Mouse (Mus musculus) layer of hippocampus, postnatal 10 days (tissue): ENCODE measurements around the gene Xndc1. TPM values are rescaled to one million over a fixed set of nuclear protein-coding genes. Genes with fewer than 3 reads are reported as not detected.

ENCODE experiments used
- DNase-seq, 2 experiments: peaks; one replicate each; pipeline ENCODE4 v3.0.0; 2021; ENCODE audit warnings: low spot score in 2 of 2
- total RNA-seq, 2 experiments: library from RNA; stranded (reverse); gene quantifications; 2 replicates each; pipeline ENCODE4 v1.2.3; 2021

Xndc1 gene
- total RNA-seq, 2 experiments from 2014 or later: 23.2 to 23.6 TPM

DNA sequence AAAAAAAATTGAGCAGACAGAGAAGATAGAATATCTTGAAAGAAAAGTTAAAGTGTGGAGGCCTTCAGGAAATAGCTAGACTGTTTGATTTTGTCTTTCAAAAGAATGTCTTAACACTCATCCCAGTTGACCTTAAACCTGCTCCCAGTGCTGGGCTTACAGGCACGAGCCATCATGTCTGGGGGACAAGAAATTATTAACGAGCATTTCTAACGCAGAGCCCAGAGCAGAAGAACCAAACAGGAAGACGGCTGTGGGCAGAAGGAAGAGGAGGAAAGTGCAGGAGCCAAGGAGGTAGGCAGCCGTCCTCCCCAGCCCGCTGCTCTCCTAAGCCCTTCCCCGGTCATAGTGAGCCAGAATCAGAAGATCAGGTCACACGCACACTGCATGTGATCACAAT, 15.0 kb downstream of the Xndc1 start:
- no peak for DNase-seq

DNA sequence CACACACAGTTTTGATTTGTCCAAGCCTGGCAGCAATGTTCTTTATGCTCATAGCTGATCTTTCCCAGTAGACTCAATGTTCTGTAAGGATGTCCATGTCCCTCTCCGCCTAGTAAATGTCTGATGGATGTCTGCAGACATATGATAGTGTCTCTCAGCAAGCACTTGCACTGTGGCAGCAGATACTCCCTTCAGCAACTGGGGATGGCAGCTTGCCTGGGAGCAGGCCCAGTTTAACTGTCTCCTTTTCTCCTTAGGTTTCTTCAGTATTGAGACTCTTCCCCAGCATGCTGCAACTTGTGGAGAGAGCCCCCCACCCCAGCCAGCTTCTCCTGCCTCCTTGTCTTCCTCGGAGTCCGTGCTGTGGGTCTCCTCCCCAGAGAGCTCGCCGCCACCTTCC, 16.5 kb downstream of the Xndc1 start:
- no peak for DNase-seq

DNA sequence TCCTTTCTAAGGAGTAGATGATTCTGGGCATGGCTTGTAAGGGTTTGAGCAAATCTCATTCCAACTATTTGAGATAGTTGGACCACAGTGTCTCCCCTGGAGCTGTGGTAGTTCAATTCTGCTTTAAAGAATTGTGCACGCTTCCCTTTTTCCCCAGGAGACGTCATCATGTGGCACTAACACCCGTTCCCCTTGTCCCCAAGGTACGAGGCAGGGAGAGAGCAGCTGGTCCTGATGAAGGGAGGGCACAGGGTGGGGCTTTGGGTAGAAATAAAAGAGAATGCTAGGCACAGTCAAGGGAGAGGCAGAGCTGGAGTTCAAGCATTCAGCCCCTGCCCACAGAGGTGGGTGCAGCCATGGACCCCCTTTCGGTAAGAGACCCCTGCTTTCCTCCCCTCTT, 17.5 kb downstream of the Xndc1 start, which contains the start of gene Trpc2:
TSS of gene Trpc2 (plus strand) at position 301 of the 400 bp plus-strand sequence.
- DNase-seq: no peak

DNA sequence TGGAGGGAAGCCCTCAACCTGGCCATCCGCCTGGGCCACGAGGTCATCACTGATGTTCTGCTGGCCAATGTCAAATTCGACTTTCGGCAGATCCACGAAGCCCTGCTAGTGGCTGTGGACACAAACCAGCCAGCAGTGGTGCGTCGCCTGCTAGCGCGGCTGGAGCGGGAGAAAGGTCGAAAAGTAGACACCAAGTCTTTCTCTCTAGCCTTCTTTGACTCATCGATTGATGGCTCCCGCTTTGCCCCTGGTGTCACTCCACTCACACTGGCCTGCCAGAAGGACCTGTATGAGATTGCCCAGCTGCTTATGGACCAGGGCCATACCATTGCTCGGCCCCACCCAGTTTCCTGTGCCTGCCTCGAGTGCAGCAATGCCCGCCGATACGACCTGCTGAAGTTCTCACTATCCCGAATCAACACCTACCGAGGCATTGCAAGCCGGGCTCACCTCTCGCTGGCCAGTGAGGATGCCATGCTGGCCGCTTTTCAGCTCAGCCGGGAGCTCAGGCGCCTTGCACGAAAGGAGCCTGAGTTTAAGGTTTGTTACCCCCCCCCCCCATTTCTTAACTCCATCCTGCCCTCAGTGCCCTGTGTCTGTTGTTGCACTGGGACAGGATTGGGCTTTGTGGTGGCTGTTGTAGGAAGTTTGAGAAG, 18.9 kb downstream of the Xndc1 start:
- DNase-seq: no peak

DNA sequence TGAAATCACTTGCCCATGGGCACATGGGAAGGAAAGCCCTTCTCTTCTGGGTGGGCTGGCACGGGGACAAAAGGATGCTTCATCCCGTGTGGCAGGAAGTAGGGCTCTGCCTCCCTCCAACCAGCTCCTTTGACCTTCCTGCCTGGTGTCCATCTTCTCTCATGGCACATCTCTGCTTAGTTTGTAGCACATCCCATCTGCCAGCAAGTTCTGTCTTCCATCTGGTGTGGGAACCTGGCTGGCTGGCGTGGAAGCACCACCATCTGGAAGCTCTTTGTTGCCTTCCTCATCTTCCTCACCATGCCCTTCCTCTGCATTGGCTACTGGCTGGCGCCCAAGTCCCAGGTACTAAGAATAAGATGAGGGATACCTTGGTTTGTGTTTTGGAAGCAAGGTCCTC, 22.0 kb downstream of the Xndc1 start:
- DNase-seq: no peak

DNA sequence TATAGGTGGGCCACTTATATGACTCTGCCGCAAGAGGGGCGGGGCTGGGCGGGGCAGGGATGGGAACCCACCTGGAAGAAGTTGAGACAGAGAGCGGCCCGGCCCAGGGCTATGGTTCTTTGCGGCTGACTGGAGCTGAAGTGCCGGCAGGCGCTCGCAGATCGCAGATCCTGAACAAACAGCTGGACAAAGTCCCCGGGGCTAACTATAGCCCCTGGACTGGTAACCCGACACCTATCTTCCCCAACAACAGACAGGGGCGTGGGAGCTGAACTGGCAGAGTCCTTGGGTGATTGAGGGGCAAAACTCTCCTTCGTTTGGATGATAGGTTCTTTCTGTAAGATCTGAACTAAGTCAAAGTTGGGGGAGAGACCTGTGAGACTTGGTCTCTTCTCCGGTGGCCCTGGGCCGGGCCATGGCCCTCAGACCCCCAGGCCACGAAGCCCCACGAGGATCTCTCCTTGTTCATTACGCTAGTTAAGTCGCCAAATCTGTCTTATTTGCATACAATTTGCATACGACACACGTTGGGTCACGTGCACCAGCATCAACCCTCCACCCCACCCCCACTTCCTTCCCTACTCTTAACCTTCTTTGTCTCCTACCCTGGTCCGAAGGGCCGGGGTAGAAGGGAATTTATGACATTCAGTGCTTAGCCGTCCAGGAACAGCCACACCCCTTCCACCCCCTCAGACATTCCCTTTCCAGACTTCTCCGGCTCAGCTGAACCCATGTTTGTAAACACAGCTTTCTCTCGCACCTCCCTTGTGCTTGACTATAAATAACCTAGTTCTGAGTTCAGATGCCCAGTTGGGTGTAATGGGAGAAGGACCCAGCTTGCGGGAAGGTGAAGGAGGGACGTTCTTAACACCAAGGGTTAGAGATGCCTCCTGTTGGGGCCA, 34.7 kb downstream of the Xndc1 start:
- no peak for DNase-seq

DNA sequence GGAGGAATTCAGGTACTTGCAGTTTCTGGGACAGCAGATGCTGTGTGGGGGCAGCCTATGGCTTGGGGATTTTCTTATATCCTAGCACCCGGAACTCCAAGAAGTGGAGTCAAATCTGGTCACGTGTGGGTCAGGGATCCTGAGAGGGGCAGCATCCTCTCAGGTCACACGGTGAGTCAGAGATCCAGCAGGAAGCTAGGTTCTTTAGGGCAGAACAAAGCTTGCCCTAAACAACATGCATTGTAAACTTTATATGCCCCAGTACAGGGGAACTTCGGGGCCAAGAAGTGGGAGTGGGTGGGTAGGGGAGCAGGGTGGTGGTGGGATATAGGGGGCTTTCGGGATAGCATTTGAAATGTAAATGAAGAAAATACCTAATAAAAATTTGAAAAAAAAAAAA, 35.6 kb downstream of the Xndc1 start:
- no peak for DNase-seq

DNA sequence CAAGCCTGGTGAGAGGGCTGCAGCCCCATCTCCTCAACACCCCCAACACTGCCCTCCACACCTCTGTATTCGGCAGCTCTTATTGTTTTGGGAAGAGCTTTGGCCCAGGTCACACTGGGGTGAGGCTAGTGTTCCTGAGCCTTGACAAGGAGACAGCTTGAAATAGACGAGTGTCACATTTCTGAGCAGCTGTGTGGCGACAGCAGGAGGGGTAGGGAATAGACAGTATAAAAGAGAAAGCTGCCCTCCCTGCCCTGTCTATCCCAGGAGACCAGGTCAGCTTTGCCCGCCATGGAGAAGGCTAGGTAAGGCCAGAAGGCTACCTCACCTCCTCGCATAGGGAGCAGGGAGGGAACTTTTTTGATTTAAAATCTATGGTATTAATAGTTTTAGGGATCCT, 36.2 kb downstream of the Xndc1 start, which contains the start of gene Art1:
TSS of gene Art1 (plus strand) at position 257 of the 400 bp plus-strand sequence.
- no peak for DNase-seq

DNA sequence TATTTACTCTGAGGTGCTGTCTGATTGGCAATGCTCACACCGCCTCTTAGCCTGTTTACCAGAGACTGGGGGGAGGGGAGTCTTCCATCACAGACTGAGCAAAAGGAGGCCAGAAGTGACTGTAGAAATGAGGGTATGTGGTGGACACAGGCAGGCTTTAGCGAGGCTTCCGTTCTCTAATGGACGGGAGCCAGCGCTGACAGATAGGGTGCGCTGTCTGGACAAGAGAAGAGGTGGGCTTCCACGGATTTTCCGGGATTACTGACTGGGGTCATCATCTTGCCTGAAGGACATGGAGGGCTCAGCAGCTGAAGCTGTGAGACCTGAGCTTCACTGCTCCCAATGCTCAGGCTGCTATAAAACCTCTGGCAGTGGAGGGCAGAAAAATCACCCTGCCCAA, 36.9 kb downstream of the Xndc1 start:
- no peak for DNase-seq

DNA sequence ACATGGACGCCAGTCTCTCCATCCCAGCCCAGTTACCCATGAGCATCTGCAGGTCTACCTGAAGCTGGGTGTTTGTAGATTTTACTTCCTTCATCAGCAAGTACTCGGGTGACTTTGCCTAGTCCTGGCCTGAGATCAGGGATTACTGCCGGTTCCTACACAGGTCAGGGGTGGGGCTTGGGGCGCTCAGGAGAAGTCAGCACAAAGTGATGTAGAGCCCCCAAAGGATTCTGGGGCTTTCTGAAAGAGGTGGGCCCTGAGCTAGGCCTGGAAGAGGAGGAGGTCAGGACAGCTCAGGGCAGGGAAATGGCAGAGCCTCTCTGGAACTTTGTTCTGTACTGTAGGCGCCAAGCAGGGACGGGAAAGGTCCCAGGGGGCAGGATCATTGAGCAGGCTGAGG, 37.4 kb downstream of the Xndc1 start:
- DNase-seq: no peak

DNA sequence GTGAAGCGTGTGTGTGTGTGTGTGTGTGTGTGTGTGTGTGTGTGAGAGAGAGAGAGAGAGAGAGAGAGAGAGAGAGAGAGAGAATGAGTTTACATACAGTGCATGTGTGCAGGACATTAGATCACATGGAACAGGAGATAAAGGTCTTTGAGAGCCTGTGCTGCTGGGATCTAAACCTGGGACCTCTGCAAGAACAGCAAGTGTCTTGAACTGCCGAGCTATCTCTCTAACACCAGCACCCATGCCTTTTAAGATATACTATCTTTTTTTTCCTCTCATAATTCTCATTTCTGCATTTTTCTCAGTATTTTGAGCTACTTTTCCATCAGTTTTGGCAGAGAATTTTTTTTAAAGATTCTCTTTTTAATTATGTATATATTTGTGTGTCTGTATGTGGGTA, 38.2 kb downstream of the Xndc1 start:
- DNase-seq: no peak

DNA sequence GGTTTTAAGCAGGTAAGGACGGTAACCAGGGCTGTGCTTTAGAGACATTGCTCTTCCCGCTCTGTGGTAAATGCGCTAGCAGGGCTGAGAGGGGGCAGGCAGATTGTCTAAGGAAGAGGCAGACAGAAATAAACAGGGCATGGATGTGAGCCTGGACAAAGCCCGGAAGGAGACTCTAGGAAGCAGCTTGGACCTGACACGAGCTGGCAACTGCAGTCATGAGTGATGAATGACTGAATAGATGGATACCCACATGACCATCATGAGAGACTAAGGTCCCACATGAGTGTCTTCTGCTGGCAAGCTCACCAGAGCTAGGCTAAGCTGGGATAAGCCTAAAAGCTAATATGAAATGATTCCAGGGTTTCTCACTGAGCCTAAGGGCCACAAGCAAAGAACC, 38.8 kb downstream of the Xndc1 start:
- no peak for DNase-seq

DNA sequence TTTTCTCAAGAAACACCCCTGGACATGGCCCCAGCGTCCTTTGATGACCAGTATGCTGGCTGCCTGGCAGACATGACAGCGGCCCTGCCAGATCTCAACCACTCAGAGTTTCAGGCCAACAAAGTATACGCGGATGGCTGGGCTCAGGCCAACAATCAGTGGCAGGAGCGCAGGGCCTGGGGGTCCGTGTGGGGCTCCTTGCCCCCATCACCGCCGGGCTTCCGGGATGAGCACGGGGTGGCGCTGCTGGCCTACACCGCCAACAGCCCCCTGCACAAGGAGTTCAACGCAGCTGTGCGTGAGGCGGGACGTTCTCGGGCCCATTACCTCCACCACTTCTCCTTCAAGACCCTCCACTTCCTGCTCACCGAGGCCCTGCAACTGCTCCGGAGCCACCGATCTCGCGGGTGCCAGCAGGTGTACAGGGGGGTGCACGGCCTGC, 41.4 kb downstream of the Xndc1 start:
- DNase-seq: no peak

DNA sequence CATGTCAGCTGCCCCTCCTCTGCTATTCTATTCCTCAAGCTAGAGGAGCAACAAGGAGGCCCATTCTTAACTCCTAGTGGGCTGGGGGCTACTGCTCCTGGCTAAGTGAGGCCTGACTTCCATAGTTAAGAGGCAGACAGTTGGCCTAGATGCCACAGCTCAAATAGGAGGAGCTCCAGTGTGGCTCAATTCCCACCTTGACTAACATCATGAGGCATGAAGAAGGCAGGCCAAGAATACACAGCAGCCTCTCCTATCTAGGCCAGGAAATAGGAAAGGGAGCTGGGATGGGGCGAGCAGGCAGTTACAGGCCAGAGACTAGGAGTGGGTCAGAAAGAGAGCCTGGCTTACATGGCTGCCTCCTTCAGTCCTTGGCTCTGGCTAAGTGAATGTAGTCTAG, 42.9 kb downstream of the Xndc1 start:
- no peak for DNase-seq

DNA sequence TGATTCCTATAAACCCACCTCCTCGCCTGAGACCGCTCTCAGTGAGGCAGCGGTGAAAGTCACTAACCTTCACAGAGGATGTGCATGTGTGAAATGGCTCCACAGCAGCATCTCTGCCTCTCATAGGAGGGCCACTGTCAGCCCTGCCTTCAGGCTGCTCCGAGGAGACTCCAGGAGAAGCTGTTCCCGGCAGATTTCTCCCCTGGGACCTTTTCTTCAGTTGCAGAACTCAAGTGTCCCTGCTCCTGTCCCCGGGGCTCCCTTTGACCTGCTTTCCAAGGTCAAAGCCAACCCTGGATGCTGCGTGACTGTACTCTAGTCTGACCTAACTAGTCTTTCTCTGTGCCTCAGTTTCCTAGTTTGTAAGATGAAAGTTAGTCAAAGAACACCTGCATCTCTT, 43.9 kb downstream of the Xndc1 start, which contains the start of gene Art5:
TSS of gene Art5 (minus strand) at position 319 of the 400 bp plus-strand sequence.
- no peak for DNase-seq

DNA sequence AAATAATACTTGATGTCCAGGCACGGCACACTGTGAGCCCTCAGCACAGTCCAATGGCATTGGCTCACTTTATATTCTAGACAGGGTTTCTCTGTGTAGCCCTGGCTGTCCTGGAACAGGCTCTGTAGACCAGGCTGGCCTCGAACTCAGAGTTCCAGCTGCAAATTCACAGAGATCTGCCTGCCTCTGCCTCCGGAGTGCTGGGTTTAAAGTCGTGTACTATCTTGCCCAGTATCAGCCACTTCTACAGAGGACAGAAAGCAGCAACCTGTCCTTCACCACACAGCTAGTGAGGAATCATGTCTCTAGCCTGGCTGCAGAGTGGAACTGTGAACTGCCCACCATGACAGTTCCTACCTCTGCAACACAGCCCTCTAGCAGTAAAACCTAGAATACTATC, 44.4 kb downstream of the Xndc1 start:
- no peak for DNase-seq

DNA sequence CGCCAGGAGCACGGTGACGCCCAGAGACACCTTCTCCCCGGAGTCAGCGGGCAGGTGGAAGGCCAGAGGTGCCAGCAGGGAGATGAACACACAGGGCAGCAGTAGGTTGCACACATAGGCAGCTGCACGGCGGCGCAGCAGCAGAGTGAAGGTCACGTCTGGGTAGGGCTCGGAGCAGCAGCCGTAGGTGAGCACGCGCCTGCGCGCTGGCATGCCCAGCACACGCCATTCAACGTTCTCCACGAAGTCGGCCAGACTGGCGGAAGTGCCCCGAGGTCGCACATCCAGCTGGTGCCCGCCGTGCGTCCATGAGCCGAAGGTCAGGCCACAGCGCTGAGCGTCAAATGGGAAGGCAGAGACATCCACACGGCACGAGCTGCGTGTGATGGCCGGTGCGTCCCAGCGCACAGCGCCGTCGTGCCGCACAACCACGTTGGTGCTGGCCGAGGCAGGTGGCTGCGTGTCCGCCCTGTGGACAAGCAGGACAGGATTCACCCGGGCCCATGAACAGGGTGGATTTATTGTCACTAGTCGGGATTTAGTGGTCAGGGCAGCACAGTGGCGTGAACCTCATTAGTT, 47.9 kb downstream of the Xndc1 start:
- DNase-seq: no peak

DNA sequence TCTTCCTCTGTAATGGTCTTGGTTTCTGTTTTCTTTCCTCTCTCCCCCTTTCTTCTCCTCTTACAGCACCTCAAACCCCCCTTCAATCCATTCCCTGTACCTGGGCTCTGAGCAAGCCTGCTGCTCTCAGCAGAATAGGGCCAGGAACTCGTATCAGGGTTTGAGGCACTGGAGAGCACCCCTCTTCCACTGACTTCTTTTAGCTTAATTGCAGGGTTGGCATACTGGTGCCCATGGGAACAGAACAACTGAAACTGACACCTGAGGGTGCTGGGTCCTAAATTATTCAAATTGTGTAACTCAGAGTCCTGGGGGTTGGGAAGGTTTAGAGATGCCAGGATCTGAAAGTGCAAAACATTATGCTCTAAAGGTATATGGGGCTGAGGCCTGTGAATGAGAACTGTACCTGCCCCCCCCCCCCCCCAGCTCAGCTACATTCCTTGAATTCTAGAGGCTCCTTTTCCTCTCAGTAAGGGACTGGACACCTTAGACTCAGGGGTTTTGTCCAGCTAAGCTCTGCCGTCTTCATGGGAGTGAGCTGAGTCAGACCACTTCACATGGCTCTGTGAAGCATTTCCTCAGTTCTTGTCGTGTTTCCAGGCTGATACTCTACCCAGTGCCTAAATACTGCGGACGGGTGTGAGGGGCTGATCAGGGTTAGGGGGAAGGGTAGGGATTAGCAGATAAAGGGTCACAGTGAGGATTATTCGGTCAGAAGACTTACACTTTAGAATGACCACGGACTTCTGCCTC, 51.4 kb downstream of the Xndc1 start, which contains the start of gene Chrna10:
TSS of gene Chrna10 (minus strand) at position 250 of the 753 bp plus-strand sequence.
- no peak for DNase-seq

DNA sequence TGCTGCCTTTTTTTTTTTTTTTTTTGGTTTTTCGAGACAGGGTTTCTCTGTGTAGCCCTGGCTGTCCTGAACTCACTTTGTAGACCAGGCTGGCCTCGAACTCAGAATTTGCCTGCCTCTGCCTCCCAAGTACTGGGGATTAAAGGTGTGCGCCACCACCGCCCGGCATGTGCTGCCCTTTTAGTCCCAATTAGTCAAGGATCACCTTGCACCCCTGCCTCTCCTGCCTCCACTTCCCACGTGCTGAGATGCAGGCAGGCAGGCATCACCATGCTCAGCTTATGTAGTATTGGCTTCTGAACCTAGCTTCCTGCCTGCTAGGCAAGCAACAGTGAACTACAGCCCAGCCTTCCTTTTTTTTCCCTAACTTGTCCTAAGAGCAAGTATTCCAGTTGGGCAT, 52.1 kb downstream of the Xndc1 start:
- no peak for DNase-seq

DNA sequence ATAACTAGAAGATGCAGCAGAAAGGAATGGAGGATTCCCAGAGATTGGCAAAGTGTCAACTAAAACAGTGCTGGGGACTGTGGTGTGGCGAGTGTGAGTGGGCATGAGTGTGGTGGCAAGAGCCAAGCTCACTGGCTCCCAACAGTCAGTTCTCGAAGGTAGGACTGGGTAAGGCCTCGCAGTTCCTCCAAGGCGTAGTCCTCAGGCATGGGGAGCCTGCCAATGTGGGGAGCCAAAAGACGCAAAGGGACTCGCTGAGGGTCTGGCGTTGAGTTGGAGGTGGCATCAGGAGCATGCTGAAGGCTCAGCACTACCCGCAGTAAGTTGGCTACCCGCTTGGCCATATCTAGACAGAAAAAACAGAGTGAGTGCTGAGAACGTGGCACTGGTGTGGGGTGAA, 55.0 kb downstream of the Xndc1 start:
- DNase-seq: no peak

DNA sequence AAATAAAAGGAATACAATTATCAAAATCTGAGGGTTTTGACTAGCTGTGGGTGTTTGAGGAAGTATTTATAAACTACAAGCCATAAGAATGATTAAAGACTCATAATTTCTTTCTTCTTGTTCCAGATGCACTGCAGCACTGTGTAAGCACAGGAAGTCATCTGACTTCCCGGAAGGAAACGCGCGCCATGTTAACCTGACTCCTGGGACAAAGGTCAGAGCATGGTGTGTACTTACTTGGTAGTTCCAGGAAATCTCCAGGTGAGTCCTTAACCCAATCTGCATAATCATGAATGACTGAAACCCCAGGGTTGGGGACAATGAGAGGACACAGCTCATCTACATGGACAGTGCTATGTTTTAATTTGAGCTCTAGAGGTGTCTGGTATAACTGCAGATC, 67.1 kb downstream of the Xndc1 start:
- no peak for DNase-seq
